ENCODE assay signal across 17 mouse cellular contexts in genomic region chr3:134243168-134243849, GRCm38 (mm10). TPM values are rescaled to one million over a fixed set of nuclear protein-coding genes. Genes with fewer than 3 reads are reported as not detected.
DNase-seq lines count a peak whose midpoint lies in the region; ATAC-seq and TF ChIP-seq lines count a peak whose summit lies in the region.
"Had no signal": no experiment of that assay in that cellular context is flagged by ENCODE, and none has a peak within 500 bp of the region (broad histone marks: within the 10 kb centered on the region; RNA-seq: fewer than 3 reads in every experiment).

No protein-coding gene starts in this region.

- no peak for TF ChIP-seq RAD21 in CH12.LX (IDR thresholded peaks at IDR 0.05; ENCODE audit: low read depth, low read length)

- 0 out of 2 replicates have a peak overlapping the region, but pooled peaks have one; percentile 11 for H3K4me2 ChIP-seq in CH12.LX (ENCODE audit: insufficient read depth, low read depth, poor library complexity, severe bottlenecking)
- H3K4me2 ChIP-seq in forebrain, embryonic 13.5 days: peak overlapping the region; percentile 49
- H3K4me2 ChIP-seq in hindbrain, embryonic 16.5 days (ENCODE audit: low read length): peak overlapping the region; percentile 53
- peak overlapping the region; percentile 86 for H3K4me2 ChIP-seq in midbrain, postnatal 0 days (ENCODE audit: low read depth, low read length, poor library complexity, severe bottlenecking)
- H3K4me2 ChIP-seq: liver, embryonic 13.5 days had no signal

- DNase-seq in CH12.LX (ENCODE audit: extremely low read depth): no peak
- no peak for DNase-seq in midbrain, postnatal 0 days (ENCODE audit: low spot score)
- no peak for DNase-seq in gastrocnemius, adult 2 months
- DNase-seq in adrenal gland, postnatal 36 days: no peak
- DNase-seq in yolk sac, embryonic 10.5 days (ENCODE audit: low spot score): no peak
- DNase-seq: cerebellum, adult 18-20 months; gastrocnemius, postnatal 10 days; heart, postnatal 4 days; kidney, adult 2 months; kidney, postnatal 4 days; left cerebral cortex, postnatal 4 days; liver, embryonic 13.5 days; right cerebral cortex, adult 18-20 months; spleen, adult 18-20 months had no signal

- WGBS in forebrain, embryonic 13.5 days: 73% methylated on average over 2 of the region's 2 CpGs
- 62% methylated on average over 2 of the region's 2 CpGs for WGBS in hindbrain, embryonic 16.5 days
- WGBS in midbrain, postnatal 0 days: 59% methylated on average over 2 of the region's 2 CpGs

- no peak overlapping the region for H3K9ac ChIP-seq in CH12.LX (ENCODE audit: insufficient read depth, low read depth)
- no peak overlapping the region for H3K9ac ChIP-seq in forebrain, embryonic 13.5 days
- no peak overlapping the region for H3K9ac ChIP-seq in hindbrain, embryonic 16.5 days (ENCODE audit: low read depth, low read length)
- no peak overlapping the region for H3K9ac ChIP-seq in midbrain, postnatal 0 days (replicated peaks; ENCODE audit: low read length, poor library complexity, severe bottlenecking)
- H3K9ac ChIP-seq: liver, embryonic 13.5 days had no signal

- dilution Hi-C loops in CH12.LX (cut with MboI; ENCODE audit: extremely low pct_ligation_motif_present, extremely low pct_unique_long_range_greater_than_20kb, low sequenced_read_pairs): no loop called here

- no peaks in the 10 kb centered on the region for H3K36me3 ChIP-seq in CH12.LX (replicated peaks in 1 of 2; ENCODE audit: control insufficient read depth in 1 of 2, insufficient read depth in 1 of 2, low read length in 1 of 2)
- H3K36me3 ChIP-seq in forebrain, embryonic 13.5 days (ENCODE audit: poor library complexity, severe bottlenecking): 0 out of 2 replicates have a peak, but pooled peaks cover 5% of the 10 kb centered on the region
- H3K36me3 ChIP-seq in hindbrain, embryonic 16.5 days (ENCODE audit: control insufficient read depth, insufficient read depth, low read length): no peaks in the 10 kb centered on the region
- H3K36me3 ChIP-seq in midbrain, postnatal 0 days (ENCODE audit: insufficient read depth, low read length): no peaks in the 10 kb centered on the region
- H3K36me3 ChIP-seq: heart, embryonic 10.5 days; liver, embryonic 13.5 days had no signal

- H3K4me1 ChIP-seq in CH12.LX (ENCODE audit: control insufficient read depth in 1 of 2, insufficient read depth in 2 of 2): peaks cover 5 to 13% of the 10 kb centered on the region in 2 experiments; a peak in 3 of 4 replicates
- H3K4me1 ChIP-seq in forebrain, embryonic 13.5 days: peaks cover 41% of the 10 kb centered on the region
- H3K4me1 ChIP-seq in hindbrain, embryonic 16.5 days (ENCODE audit: control insufficient read depth, insufficient read depth, low read depth, low read length): peaks cover 13% of the 10 kb centered on the region
- H3K4me1 ChIP-seq in midbrain, postnatal 0 days (ENCODE audit: insufficient read depth, low read length): peaks cover 15% of the 10 kb centered on the region; the same call in 1 of the 2 replicates

- no peak for TF ChIP-seq CTCF in CH12.LX (conservative IDR thresholded peaks at IDR 0.05 in 1 of 2, IDR thresholded peaks at IDR 0.05 in 1 of 2; ENCODE audit: low read depth in 2 of 2, low read length in 2 of 2)
- no peak for TF ChIP-seq CTCF in midbrain, postnatal 0 days (IDR thresholded peaks at IDR 0.05)
- no peak for TF ChIP-seq CTCF in gastrocnemius, adult 2 months (IDR thresholded peaks at IDR 0.05)

- H3K4me3 ChIP-seq in CH12.LX (replicated peaks in 1 of 3; ENCODE audit: low read depth in 2 of 3, low read length in 2 of 3, poor library complexity in 1 of 3): no peak overlapping the region
- H3K4me3 ChIP-seq in forebrain, embryonic 13.5 days: no peak overlapping the region; the same call in 1 of the 2 replicates
- H3K4me3 ChIP-seq in hindbrain, embryonic 16.5 days (ENCODE audit: low read length): no peak overlapping the region
- peak overlapping the region; percentile 27; the same call in 1 of the 2 replicates for H3K4me3 ChIP-seq in midbrain, postnatal 0 days (ENCODE audit: low read depth, low read length)
- no peak overlapping the region for H3K4me3 ChIP-seq in gastrocnemius, adult 2 months
- H3K4me3 ChIP-seq: heart, embryonic 10.5 days; liver, embryonic 13.5 days had no signal

- TF ChIP-seq POLR2A in CH12.LX (IDR thresholded peaks at IDR 0.05; ENCODE audit: low read depth, low read length): no peak

- no peaks in the 10 kb centered on the region for H3K9me3 ChIP-seq in CH12.LX (replicated peaks; ENCODE audit: low read length)
- H3K9me3 ChIP-seq in forebrain, embryonic 13.5 days (replicated peaks): no peaks in the 10 kb centered on the region
- H3K9me3 ChIP-seq in hindbrain, embryonic 16.5 days (ENCODE audit: control insufficient read depth, low read length): no peaks in the 10 kb centered on the region
- H3K9me3 ChIP-seq in midbrain, postnatal 0 days (ENCODE audit: low read length): no peaks in the 10 kb centered on the region
- H3K9me3 ChIP-seq: heart, embryonic 10.5 days; liver, embryonic 13.5 days had no signal

- no peak for ATAC-seq in forebrain, embryonic 13.5 days
- no peak for ATAC-seq in hindbrain, embryonic 16.5 days
- ATAC-seq in midbrain, postnatal 0 days (ENCODE audit: low FRiP score): no peak

- TF ChIP-seq EP300 in CH12.LX (IDR thresholded peaks at IDR 0.05; ENCODE audit: low read length): no peak

- intact Hi-C loops in gastrocnemius, adult 2 months (cut with DNase I): no loop called here

- in situ Hi-C loops in CH12.LX (cut with MboI; ENCODE audit: low pct_ligation_motif_present, low pct_unique_long_range_greater_than_20kb, low sequenced_read_pairs): no loop called here

- no peaks in the 10 kb centered on the region for H3K79me2 ChIP-seq in CH12.LX (replicated peaks; ENCODE audit: control insufficient read depth, extremely low read depth, insufficient read depth, poor library complexity, severe bottlenecking)

- no peak overlapping the region for H3K27ac ChIP-seq in CH12.LX (ENCODE audit: insufficient read depth, low read depth)
- no peak overlapping the region for H3K27ac ChIP-seq in forebrain, embryonic 13.5 days
- H3K27ac ChIP-seq in hindbrain, embryonic 16.5 days (ENCODE audit: low read depth, low read length): no peak overlapping the region
- H3K27ac ChIP-seq in midbrain, postnatal 0 days (ENCODE audit: low read depth, low read length): no peak overlapping the region
- no peak overlapping the region for H3K27ac ChIP-seq in gastrocnemius, adult 2 months
- H3K27ac ChIP-seq: heart, embryonic 10.5 days; liver, embryonic 13.5 days had no signal

- H3K27me3 ChIP-seq in CH12.LX (replicated peaks): peaks cover 24% of the 10 kb centered on the region
- H3K27me3 ChIP-seq in forebrain, embryonic 13.5 days: no peaks in the 10 kb centered on the region
- H3K27me3 ChIP-seq in hindbrain, embryonic 16.5 days (replicated peaks; ENCODE audit: control insufficient read depth, insufficient read depth, low read length): no peaks in the 10 kb centered on the region
- no peaks in the 10 kb centered on the region for H3K27me3 ChIP-seq in midbrain, postnatal 0 days (ENCODE audit: insufficient read depth, low read length)

TF ChIP-seq in CH12.LX, 34 proteins besides CTCF, POLR2A, EP300 and RAD21:
- no peak for TF ChIP-seq ZNF384 (IDR thresholded peaks at IDR 0.05; ENCODE audit: low read depth, low read length)
- no peak for TF ChIP-seq CHD1 (IDR thresholded peaks at IDR 0.05; ENCODE audit: low read depth, low read length)
- TF ChIP-seq POLR2AphosphoS2 (IDR thresholded peaks at IDR 0.05; ENCODE audit: low read depth, low read length): no peak
- TF ChIP-seq MYC (IDR thresholded peaks at IDR 0.05; ENCODE audit: low read depth, low read length): no peak
- TF ChIP-seq NRF1 (IDR thresholded peaks at IDR 0.05; ENCODE audit: low read depth, low read length): no peak
- TF ChIP-seq USF1 (IDR thresholded peaks at IDR 0.05; ENCODE audit: low read depth, low read length): no peak
- no peak for TF ChIP-seq PAX5 (IDR thresholded peaks at IDR 0.05; ENCODE audit: low read length)
- no peak for TF ChIP-seq ZC3H11A (IDR thresholded peaks at IDR 0.05; ENCODE audit: low read depth, low read length)
- TF ChIP-seq TBP (conservative IDR thresholded peaks at IDR 0.05; ENCODE audit: low read depth, low read length): no peak
- TF ChIP-seq CHD2 (IDR thresholded peaks at IDR 0.05; ENCODE audit: low read length): no peak
TF ChIP-seq in CH12.LX: peak in this region for 0.

RNA-seq across cellular contexts. Expression of gene Cxxc4, which starts 7.0 kb away (rescaled TPM):
- total RNA-seq in CH12.LX (2012; rRNA removed) (not detected in 2 replicates), CH12.LX (2014; rRNA removed) (0.05 and 0.12 TPM in 2 replicates)
- polyA plus RNA-seq in CH12.LX (2012; ENCODE audit: insufficient read length, low read depth): 0.19 TPM in 1 of 2 replicates, not detected in the other
- 21.1 TPM in 2 replicates for polyA plus RNA-seq in forebrain, embryonic 13.5 days (2015; fragmentation: Nextera tagmentation; extraction: Ambion mirVana)
- polyA plus RNA-seq in hindbrain, embryonic 16.5 days (2015; fragmentation: Nextera tagmentation; extraction: Ambion mirVana): 20.6 and 29.1 TPM in 2 replicates
- total RNA-seq in midbrain, postnatal 0 days (2014; rRNA removed): 55.6 and 64.3 TPM in 2 replicates
- polyA plus RNA-seq in midbrain, postnatal 0 days (2015; fragmentation: Nextera tagmentation; extraction: Ambion mirVana): 35.9 and 39.6 TPM in 2 replicates
- 1 to 10 TPM in 1 of 2 experiments, under 1 TPM in 1; 0.36 to 1.2 TPM for total RNA-seq in gastrocnemius, adult 2 months (2021)
- total RNA-seq in adrenal gland, postnatal 36 days (2021): 1 to 10 TPM; 4.4 to 4.7 TPM

Comparison
In these comparisons a context has a peak if more than half of its experiments do, and no peak if none do; other contexts are left out.
1. H3K4me2 ChIP-seq: peak in every context shown above with its lines; median percentile 86 in midbrain, postnatal 0 days; 53 in hindbrain, embryonic 16.5 days; 49 in forebrain, embryonic 13.5 days; 11 in CH12.LX.